Mouse (Mus musculus): Measurements from ENCODE around the gene Pagr1a. TPM values are rescaled to one million over a fixed set of nuclear protein-coding genes. Genes with fewer than 3 reads are reported as not detected.
A peak's percentile ranks its signal among the peaks of the same experiment; 100 is the strongest.

Pagr1a gene
- polyA plus RNA-seq, 1 experiment from 2014 or later, result 50.9 TPM

- Histone ChIP-seq H3K27ac (ENCODE audit: low read depth, low read length) (no peak overlapping the region), H3K4me1 (ENCODE audit: control insufficient read depth, insufficient read depth, low read length) (peaks cover 46% of the 10 kb centered on the region), H3K27me3 (ENCODE audit: control insufficient read depth, insufficient read depth, low read length) (no peaks in the 10 kb centered on the region), H3K36me3 (ENCODE audit: control insufficient read depth, insufficient read depth, low read length) (peaks cover 17% of the 10 kb centered on the region), H3K9me3 (replicated peaks; ENCODE audit: control insufficient read depth, low read length) (no peaks in the 10 kb centered on the region), H3K4me2 (peak overlapping the region; percentile 96), H3K4me3 (ENCODE audit: low read depth, low read length) (no peak overlapping the region), H3K9ac (ENCODE audit: low read depth, low read length) (peak overlapping the region; percentile 97)
- ATAC-seq (replicated peaks; ENCODE audit: insufficient number of reproducible peaks, low FRiP score, low TSS enrichment), result no peak
- WGBS (ENCODE audit: insufficient replicate concordance), result 87% methylated on average over 7 of the region's 7 CpGs
These were observed 5.5 kb upstream of the Pagr1a start for GRCm38 (mm10) chr7:127022528-127023271.

GRCm38 (mm10) chr7:127021563-127022527, 4.7 kb upstream of the Pagr1a start:
- ATAC-seq (replicated peaks; ENCODE audit: insufficient number of reproducible peaks, low FRiP score, low TSS enrichment), result no peak
- Histone ChIP-seq H3K9me3 (replicated peaks; ENCODE audit: control insufficient read depth, low read length) (no peaks in the 10 kb centered on the region), H3K9ac (ENCODE audit: low read depth, low read length) (peak overlapping the region; percentile 72), H3K36me3 (ENCODE audit: control insufficient read depth, insufficient read depth, low read length) (peaks cover 17% of the 10 kb centered on the region), H3K4me2 (peak overlapping the region; percentile 77), H3K4me3 (ENCODE audit: low read depth, low read length) (peak overlapping the region; percentile 45), H3K4me1 (ENCODE audit: control insufficient read depth, insufficient read depth, low read length) (peaks cover 44% of the 10 kb centered on the region), H3K27ac (ENCODE audit: low read depth, low read length) (no peak overlapping the region; the same call in none of the 2 replicates), H3K27me3 (ENCODE audit: control insufficient read depth, insufficient read depth, low read length) (no peaks in the 10 kb centered on the region)
- WGBS (ENCODE audit: insufficient replicate concordance), result 44% methylated on average over 5 of the region's 5 CpGs

GRCm38 (mm10) chr7:127020901-127021562, 3.9 kb upstream of the Pagr1a start, which contains the start of the genes Gm42742 and Prrt2:
TSS of gene Gm42742 (minus strand) at chr7:127021097.
TSS of gene Prrt2 (minus strand) at chr7:127021211.
- 3% methylated on average over 31 of the region's 37 CpGs for whole genome bisulfite sequencing (ENCODE audit: insufficient replicate concordance)
- no peak for ATAC-seq (replicated peaks; ENCODE audit: insufficient number of reproducible peaks, low FRiP score, low TSS enrichment)
- H3K27ac ChIP-seq (ENCODE audit: low read depth, low read length), result no peak within 1 kb of the TSS; the same call in none of the 2 replicates
- H3K27me3 ChIP-seq (ENCODE audit: control insufficient read depth, insufficient read depth, low read length), result no peaks in the 10 kb centered on the region
- H3K4me2 ChIP-seq, result peak within 1 kb of the TSS; percentile 77
- H3K9ac ChIP-seq (ENCODE audit: low read depth, low read length), result peak within 1 kb of the TSS; percentile 72
- H3K36me3 ChIP-seq (ENCODE audit: control insufficient read depth, insufficient read depth, low read length), result peaks cover 17% of the 10 kb centered on the region
- H3K9me3 ChIP-seq (replicated peaks; ENCODE audit: control insufficient read depth, low read length), result no peaks in the 10 kb centered on the region
- peak within 1 kb of the TSS; percentile 45 for H3K4me3 ChIP-seq (ENCODE audit: low read depth, low read length)
- peaks cover 45% of the 10 kb centered on the region for H3K4me1 ChIP-seq (ENCODE audit: control insufficient read depth, insufficient read depth, low read length)

GRCm38 (mm10) chr7:127020491-127020890, 3.3 kb upstream of the Pagr1a start:
- H3K4me1 ChIP-seq (ENCODE audit: control insufficient read depth, insufficient read depth, low read length), result peaks cover 50% of the 10 kb centered on the region
- H3K27ac ChIP-seq (ENCODE audit: low read depth, low read length), result no peak overlapping the region
- WGBS (ENCODE audit: insufficient replicate concordance), result 41% methylated on average over 5 of the region's 5 CpGs
- H3K9me3 ChIP-seq (replicated peaks; ENCODE audit: control insufficient read depth, low read length), result no peaks in the 10 kb centered on the region
- peak overlapping the region; percentile 45 for H3K4me3 ChIP-seq (ENCODE audit: low read depth, low read length)
- H3K36me3 ChIP-seq (ENCODE audit: control insufficient read depth, insufficient read depth, low read length), result peaks cover 17% of the 10 kb centered on the region
- H3K9ac ChIP-seq (ENCODE audit: low read depth, low read length), result peak overlapping the region; percentile 72
- H3K4me2 ChIP-seq, result peak overlapping the region; percentile 77
- H3K27me3 ChIP-seq (ENCODE audit: control insufficient read depth, insufficient read depth, low read length), result no peaks in the 10 kb centered on the region
- no peak for ATAC-seq (replicated peaks; ENCODE audit: insufficient number of reproducible peaks, low FRiP score, low TSS enrichment)

- Histone ChIP-seq H3K4me1 (ENCODE audit: control insufficient read depth, insufficient read depth, low read length) (peaks cover 53% of the 10 kb centered on the region), H3K4me2 (peak overlapping the region; percentile 77), H3K27me3 (ENCODE audit: control insufficient read depth, insufficient read depth, low read length) (no peaks in the 10 kb centered on the region), H3K36me3 (ENCODE audit: control insufficient read depth, insufficient read depth, low read length) (peaks cover 19% of the 10 kb centered on the region), H3K4me3 (ENCODE audit: low read depth, low read length) (peak overlapping the region; percentile 45; the same call in 1 of the 2 replicates), H3K27ac (ENCODE audit: low read depth, low read length) (no peak overlapping the region), H3K9me3 (replicated peaks; ENCODE audit: control insufficient read depth, low read length) (no peaks in the 10 kb centered on the region), H3K9ac (ENCODE audit: low read depth, low read length) (peak overlapping the region; percentile 72; the same call in 1 of the 2 replicates)
- no peak for ATAC-seq (replicated peaks; ENCODE audit: insufficient number of reproducible peaks, low FRiP score, low TSS enrichment)
- 68% methylated on average over 3 of the region's 3 CpGs for WGBS (ENCODE audit: insufficient replicate concordance)
These were observed 2.9 kb upstream of the Pagr1a start for GRCm38 (mm10) chr7:127020031-127020430.

GRCm38 (mm10) chr7:127019306-127019960, 2.3 kb upstream of the Pagr1a start:
- Histone ChIP-seq H3K4me3 (ENCODE audit: low read depth, low read length) (peak overlapping the region; percentile 45; the same call in 1 of the 2 replicates), H3K4me2 (peak overlapping the region; percentile 77), H3K9ac (ENCODE audit: low read depth, low read length) (no peak overlapping the region), H3K27me3 (ENCODE audit: control insufficient read depth, insufficient read depth, low read length) (no peaks in the 10 kb centered on the region), H3K36me3 (ENCODE audit: control insufficient read depth, insufficient read depth, low read length) (peaks cover 20% of the 10 kb centered on the region), H3K9me3 (replicated peaks; ENCODE audit: control insufficient read depth, low read length) (no peaks in the 10 kb centered on the region), H3K27ac (ENCODE audit: low read depth, low read length) (no peak overlapping the region), H3K4me1 (ENCODE audit: control insufficient read depth, insufficient read depth, low read length) (peaks cover 54% of the 10 kb centered on the region)
- 77% methylated on average over 14 of the region's 14 CpGs for WGBS (ENCODE audit: insufficient replicate concordance)
- ATAC-seq (replicated peaks; ENCODE audit: insufficient number of reproducible peaks, low FRiP score, low TSS enrichment), result no peak

GRCm38 (mm10) chr7:127018416-127019305, 1.5 kb upstream of the Pagr1a start:
- H3K4me3 ChIP-seq (ENCODE audit: low read depth, low read length), result no peak overlapping the region
- peaks cover 18% of the 10 kb centered on the region for H3K36me3 ChIP-seq (ENCODE audit: control insufficient read depth, insufficient read depth, low read length)
- H3K27ac ChIP-seq (ENCODE audit: low read depth, low read length), result no peak overlapping the region
- no peaks in the 10 kb centered on the region for H3K27me3 ChIP-seq (ENCODE audit: control insufficient read depth, insufficient read depth, low read length)
- no peak for ATAC-seq (replicated peaks; ENCODE audit: insufficient number of reproducible peaks, low FRiP score, low TSS enrichment)
- H3K4me1 ChIP-seq (ENCODE audit: control insufficient read depth, insufficient read depth, low read length), result peaks cover 50% of the 10 kb centered on the region
- peak overlapping the region; percentile 0; the same call in 1 of the 2 replicates for H3K9ac ChIP-seq (ENCODE audit: low read depth, low read length)
- no peaks in the 10 kb centered on the region for H3K9me3 ChIP-seq (replicated peaks; ENCODE audit: control insufficient read depth, low read length)
- 74% methylated on average over 15 of the region's 15 CpGs for WGBS (ENCODE audit: insufficient replicate concordance)
- peak overlapping the region; percentile 11; the same call in 1 of the 2 replicates for H3K4me2 ChIP-seq
